Mouse (Mus musculus): ENCODE measurements around the gene Cyp2d34. TPM values are rescaled to one million over a fixed set of nuclear protein-coding genes. Genes with fewer than 3 reads are reported as not detected.

Cyp2d34 gene
- not detected for total RNA-seq (2023)

DNA sequence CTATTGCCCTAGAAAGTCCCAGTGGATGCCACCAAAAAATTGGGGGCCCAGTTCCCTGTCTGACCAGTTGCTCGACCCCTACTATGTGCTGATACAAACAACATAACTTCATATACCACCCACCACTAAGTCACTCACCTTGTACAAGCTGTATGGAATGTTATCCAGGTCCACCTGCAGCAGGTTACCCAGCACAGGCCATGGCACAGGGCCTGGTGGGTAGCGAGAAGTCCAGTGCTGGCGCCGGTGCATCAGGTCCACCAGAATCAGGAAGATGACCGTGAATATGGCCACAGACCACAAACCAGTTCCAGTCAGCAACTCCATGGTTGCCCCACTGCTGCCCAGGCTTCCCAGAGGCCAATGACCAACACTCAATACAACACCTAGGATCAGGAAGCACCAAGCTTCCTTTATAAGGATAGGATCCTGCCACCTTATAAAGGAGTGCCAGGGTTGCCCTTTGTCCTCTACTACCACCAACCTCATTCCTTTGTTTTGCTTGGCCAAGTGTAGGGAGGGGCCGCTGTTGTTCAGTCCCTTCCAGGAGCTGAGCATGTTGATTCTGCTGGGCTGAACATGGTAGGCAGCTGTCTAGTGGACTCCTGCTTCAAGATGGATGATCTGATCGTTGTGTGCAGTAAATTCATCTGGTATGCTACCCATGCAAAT is at the start of gene Cyp2d34:
Gene Cyp2d34 (minus strand): TSS at position 416 of the 672 bp plus-strand sequence.

Other genes starting within 250 kb of the Cyp2d34 start
- 11.3 TPM for gene Cyp2d22, start 240.7 kb downstream of the Cyp2d34 start, total RNA-seq (2023)
- gene Cyp2d11, start 226.9 kb downstream of the Cyp2d34 start, total RNA-seq (2023), result not detected
- gene Cyp2d10, start 213.8 kb downstream of the Cyp2d34 start, total RNA-seq (2023), result not detected
- not detected for gene Cyp2d9, start 187.5 kb downstream of the Cyp2d34 start, total RNA-seq (2023)
- not detected for gene Cyp2d12, start 65.9 kb downstream of the Cyp2d34 start, total RNA-seq (2023)
- gene Cyp2d40, start 143.2 kb upstream of the Cyp2d34 start, total RNA-seq (2023), result not detected
- gene Cyp2d26, start 173.3 kb upstream of the Cyp2d34 start, total RNA-seq (2023), result 1.4 TPM

Measured in CD4-positive naive resting alpha-beta T cell, adult 76 days (primary cell).